Mouse (Mus musculus) mature B cell (primary cell): ENCODE results near the gene Evpl.

Source experiments
- in situ Hi-C: fragments of 300-500 bp; cut with MboI; formaldehyde crosslinking; loops from 2 replicates; pipeline ENCODE4 v1.14.3; 2019

The Evpl gene

DNA sequence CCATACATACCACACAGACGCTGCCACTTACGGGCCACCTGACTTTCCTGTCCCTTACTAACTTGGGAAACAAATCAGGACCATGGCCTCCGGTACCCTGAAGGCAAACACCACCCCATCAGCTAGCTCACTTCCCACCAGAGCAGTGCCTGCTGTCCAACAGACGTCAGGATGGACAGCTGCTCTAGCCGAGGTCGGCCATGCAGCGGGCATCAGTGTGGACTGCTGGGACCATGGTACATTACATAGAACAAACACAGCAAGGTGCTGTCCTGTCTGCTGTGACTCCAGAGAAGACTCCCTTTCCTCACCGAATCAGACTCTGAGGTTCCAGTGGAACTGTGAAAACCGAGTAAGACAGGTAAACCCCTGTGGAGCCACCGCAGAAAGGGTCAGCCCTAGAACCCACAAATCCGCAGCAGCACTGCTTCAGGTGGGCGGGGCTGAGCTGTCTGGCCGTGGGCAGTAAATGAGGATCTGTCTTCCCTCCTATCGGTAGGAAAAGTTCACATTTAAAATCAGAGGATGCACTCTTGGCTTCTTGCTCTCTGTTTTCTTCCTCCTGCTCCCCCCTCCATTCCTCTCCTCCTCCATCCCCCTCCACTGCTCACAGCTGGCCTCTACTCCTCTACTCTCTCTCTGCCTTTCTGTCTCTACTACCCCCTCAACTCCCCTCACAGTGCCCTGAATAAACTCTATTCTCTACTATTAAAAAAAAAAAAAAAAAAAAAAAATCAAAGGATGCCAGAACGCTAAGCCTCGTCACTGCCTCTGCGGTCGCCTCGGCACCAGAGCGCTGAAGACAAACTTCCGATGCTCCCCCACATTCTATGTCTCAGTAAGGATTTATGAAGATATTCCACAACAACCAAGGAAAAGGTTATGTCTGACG, 17.5 kb upstream of the Evpl start:
- in situ Hi-C loops = no loop called here

DNA sequence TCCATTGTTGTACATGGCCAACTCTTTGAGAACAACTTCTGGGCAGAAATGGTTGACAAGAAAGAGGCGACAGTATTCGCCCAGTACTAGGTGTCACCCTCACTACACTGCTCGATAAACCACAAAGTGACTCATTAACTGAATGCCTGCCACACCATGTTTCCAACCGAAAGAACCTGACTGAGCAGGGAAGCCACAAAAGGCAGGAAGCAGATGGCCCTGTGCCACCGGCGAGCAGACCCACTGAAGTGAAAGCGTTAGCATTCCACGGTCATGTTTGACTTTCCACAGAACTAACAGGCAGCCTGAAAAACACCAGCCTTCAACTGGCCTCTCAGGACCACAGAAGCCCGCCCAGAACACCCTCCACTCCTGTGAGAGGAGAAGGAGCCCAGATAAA, 16.8 kb upstream of the Evpl start:
- in situ Hi-C loops = no loop called here

DNA sequence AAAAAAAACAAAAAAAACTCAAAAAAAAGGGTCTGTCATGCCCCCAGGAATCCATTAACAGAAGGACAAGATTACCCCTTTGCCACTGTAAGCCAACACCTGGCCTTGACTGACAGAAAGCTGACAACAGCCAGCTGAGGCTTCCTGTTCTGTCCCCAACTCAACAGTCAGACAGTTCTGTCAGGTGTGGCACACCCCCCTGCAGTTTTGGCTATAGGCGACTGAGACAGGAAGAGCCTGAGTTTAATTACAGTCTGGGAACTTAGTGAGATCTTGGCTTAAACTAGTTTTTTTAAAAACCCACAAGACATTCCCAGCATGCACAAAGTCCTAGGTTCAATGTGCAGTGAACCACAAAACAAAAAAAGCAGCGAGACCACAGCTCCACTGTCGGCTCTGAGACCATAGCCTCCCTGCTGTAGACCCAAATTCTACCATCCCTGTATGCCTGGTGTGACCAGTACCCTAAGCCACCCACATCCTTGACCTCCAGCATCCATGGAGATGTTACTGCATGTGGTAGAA, 15.3 kb upstream of the Evpl start:
- in situ Hi-C loops = no loop called here

DNA sequence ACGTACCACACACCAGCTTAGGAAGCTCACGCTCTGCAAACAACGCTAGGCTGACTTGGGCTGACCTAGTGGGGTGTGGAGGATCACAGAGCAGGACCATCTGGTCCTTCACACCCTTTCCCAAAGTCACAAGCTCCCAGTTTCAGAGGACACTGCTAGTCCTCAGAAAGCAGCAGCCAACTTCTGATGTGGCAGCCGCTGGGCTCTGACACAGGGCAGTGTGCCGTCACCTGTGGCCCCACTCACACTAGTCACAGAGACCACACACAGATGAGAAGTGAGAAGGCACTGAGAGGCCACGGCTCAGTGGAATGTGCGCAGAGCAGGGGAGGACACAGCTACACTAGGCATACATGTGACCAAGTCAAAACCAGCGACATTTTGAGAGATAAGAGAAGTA, 13.0 kb upstream of the Evpl start:
- in situ Hi-C loops = no loop called here

DNA sequence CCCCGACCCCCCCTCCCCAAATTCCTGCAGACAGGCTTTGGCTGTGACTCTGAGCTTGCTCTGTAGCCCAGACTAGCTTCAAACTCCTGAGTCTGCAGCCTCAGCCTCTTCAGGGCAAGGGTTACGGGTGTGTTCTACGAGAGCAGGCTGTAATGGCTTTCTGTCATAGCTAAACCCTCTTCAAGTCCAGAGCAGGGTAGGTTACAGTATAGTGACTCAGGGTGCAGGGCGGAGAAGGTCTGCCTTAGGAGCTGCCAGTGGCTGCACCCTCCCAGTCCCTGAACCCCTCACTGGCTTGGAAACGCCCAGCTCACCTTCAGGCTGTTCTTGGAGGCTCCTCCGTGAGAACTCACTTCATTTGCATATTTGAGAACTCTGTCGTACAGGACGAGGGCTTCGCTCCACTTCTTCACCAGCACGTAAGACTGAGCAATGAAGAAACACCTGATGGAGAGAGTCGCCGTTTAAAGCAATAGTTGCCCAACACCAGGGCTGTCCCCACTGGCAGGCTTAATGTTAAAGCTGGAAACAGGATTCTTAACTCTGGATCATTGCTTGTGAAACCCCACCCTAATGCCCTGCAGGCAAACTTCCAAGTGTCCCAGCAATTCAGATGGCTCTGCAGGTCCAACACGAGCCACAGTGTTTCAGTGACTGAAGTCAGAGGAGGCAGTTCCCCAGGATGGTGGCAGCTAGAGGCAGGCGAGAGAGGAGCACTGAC, 9.8 kb upstream of the Evpl start:
- in situ Hi-C loops = no loop called here

DNA sequence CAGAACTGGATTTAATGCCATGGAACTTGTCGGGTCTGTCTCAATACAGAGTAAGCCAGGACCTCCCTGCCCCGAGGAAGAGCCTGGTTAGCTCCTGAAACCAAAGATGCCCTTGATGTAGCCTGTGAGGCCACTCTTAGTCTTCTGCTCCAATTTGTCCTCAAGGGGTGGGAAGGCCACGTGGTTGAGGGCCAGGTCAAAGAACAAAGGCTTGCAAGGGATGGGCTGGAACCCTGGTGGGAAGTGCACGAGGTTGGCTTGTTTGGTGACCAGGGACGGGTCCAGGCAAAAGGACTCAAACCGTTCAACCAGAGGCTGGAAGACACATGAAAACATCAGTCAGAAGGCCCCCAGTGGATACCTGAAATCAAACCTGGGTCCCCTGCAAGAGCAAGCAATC, 7.7 kb upstream of the Evpl start:
- in situ Hi-C loops = no loop called here

DNA sequence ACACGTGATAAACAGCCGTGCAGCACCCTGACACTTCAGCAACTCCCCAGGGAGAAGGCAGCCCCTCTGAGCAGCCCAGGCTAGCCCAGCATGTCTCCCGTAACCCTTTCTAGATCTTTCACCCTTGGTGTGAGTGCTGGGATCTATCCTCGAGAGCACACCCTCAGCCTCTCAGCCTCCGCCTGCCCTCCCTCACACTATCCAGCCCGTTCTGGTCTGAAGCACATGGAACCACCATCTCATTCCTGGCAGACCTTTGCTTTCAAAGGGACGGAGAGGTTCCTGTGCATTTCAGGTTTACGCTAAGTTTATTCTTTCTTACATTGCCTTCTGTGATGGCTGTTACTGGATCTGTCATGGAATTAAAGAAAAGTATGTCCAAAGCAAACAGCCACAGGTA, 6.7 kb upstream of the Evpl start:
- in situ Hi-C loops = no loop called here

DNA sequence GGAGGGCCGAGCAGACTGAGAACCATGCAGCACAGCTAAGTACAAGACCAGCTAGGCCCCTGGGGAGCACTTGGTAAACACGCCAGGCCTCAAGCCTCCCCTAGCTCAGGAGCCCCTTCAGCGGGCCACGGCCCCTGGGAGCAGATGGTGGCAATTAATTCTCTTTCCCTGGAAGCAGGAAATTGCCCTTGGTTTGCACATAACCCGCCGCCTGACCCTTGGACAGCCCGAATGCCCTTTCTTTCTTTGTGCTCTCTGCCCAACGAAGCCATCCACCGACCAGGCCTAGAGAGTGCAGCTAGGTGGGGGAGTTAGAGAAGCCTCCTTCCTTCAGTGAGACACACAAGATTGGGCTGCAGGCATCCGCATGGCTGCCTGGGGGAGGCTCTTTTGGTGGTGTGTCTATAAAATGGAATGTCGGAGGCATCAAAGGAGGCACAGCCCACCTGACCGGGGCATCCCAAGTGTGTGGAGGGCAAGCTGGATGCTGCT, 3.9 kb upstream of the Evpl start:
- in situ Hi-C loops = no loop called here

DNA sequence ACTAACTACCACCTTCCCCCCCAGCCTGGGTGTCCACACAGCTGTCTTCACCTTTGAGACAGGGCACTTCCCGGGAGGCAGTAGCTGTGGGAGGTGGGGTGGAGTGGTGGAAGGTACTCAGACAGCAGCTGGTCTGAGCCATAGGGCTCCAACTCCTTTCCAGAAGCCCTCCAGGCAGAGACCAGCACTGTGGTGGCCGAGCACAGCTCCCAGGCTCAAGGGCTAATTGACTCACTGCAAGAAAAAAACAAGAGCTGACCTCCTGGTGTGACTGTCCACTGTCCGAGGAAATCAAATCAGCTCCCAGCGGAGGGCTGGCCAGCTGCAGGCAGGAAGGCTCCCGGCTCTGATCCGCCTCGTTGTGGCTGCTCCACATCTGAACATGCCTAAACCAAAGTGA, 1.9 kb upstream of the Evpl start:
- in situ Hi-C loops = no loop called here

DNA sequence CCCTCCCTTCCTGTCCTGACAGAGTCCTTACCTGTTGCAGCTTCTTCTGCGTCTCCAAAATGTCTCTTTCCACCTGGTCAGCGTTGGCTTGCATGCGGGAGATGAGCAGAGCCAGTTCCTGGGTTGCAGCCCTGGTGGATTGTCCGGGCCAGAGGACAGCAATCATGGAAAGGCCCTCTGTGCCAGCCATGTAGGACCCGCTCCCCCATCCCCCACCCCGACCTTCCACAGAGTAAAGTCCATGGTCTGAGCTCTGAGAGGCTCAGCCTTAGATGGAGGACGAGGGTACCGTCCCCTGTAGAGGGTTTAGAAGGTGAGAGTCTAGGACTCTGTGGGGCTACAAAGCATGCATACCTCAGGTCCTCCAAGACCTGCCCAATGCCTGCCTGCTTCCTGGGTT, 3.0 kb downstream of the Evpl start:
- in situ Hi-C loops = no loop called here

DNA sequence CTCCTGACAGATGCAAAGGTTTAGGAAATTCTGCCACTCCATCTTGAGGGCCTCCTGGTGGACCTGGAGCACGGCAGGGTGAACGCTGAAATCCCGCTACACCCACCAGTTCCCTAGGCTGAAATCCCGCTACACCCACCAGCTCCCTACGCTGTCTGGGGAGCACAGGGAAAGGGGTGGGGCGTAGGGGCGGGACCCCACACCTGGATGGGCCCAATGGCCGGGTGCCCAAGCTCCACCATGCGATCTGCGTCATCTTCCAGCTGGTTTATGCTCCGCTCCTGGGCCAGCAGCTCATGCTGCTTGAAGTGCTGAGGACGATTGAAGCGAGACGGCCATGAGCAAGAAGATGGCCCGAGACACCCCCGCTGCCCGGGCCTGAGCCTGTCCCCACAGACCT, 5.5 kb downstream of the Evpl start:
- in situ Hi-C loops = no loop called here

DNA sequence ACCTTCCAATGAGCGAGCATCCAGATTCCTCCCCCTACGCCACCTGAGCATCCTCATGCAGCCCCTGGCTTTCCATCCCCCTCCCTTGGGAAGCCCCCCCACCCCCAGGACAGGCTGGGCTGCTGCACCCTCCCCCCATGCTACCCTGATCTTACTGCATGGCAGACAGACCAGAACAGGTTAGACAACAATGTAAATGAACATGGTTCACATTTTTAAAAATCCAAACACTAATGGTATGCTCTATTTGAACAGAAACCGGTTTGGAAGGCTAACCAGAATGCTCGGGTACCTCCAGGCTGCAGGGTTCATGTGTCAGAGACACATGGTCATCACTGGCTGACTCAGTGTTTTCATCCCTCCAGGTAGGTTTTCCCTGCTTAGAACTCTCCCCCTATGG, 9.2 kb downstream of the Evpl start:
- in situ Hi-C loops = loop anchor here (10.0 kb wide), 1 partner anchor 226 kb away; no protein-coding TSS in a partner anchor

DNA sequence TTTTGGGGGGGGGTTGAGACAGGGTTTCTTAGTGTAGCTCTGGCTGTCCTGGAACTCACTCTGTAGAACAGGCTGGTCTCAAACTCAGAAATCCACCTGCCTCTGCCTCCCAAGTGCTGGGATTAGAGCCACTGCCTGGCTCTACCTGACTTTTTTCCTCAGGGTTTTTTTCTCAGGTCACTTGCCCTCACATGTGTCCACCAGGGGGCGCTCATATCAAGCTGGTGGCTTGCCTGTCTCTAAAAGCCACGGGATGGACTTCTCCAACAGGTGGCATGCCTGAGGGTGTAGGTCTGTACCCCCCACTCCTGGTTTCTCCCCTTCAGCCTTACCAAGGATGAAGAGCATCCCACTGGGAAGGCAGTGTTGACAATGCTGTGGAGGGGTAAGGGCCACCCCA, 11.5 kb downstream of the Evpl start:
- in situ Hi-C loops = loop anchor here (10.0 kb wide), 1 partner anchor 228 kb away; no protein-coding TSS in a partner anchor

DNA sequence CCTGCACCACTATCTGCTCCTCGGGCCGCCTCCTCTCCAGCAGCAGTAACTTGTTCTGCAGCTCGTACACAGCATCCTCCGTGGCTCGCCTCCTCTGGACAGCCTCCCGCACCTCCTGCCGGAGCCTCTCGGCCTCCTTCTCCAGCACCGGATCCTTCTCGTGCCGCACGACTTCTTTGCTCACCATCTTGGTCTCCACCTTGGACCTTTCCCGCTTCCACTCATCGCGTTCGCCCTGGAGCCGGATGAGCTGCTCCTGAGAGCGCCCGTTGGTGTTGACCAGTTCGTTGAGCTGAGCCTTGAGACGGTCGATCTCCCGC, 15.2 kb downstream of the Evpl start:
- in situ Hi-C loops = loop anchor here (10.0 kb wide), 1 partner anchor 232 kb away; no protein-coding TSS in a partner anchor

DNA sequence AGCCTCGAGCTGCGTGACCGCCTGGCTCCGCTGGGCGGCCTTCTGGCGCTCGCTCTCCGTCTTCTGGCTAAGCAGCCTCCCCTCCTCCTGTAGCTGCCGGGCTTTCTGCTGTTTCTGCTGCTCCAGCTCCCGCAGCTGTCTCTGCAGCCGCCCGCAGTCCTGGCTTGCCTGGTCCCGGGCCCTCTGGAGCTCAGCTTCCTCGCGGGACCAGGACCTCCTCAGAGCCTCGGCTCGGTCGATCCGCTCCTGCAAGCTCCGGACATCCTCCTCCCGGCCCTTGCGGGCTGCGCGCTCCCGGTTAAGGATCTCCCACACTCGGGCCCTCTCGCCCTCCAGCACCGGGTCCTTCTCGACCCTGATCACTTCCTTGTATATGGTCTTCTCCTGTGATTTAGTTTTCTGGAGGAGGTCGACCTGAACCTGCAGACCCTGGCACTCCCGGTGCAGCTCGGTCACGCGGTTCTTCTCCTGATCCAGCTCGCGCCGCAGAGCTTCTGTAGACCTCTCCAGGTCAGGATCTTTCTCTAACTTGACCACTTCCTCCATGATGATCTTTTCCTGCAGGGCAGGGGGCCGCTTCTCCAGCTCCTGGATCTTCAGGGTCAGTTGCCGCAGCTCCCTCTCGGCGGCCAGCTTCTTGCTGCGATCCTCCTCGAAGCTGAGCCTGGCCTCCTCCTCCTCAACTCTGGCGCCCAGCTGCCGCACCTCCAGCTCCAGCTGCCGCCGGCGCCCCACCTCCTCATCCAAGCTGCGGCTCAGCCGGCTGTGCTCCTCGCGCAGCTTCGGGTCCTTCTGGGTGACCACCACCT, 15.7 kb downstream of the Evpl start:
- in situ Hi-C loops = loop anchor here (10.0 kb wide), 1 partner anchor 233 kb away; no protein-coding TSS in a partner anchor

DNA sequence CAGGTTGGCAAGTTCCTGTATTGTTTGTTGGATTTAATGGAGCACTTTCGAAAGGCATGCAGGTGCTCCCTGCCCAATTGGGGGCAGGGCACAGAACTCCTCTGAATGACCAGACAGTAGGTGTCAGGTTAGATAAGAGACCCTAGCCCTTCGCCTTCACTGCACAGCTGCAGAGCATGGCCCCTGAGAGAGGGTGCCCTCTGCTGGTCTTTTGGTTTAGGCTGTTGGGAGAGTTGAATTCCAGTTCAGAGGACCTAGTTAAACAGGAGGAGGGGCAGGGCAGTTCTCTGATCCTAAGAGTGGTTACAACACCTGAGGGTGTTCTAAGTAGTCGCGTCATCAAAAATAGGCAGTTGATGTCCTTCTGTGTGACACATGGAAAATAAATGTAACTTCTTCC, 18.0 kb downstream of the Evpl start:
- in situ Hi-C loops = loop anchor here (10.0 kb wide), 1 partner anchor 235 kb away; no protein-coding TSS in a partner anchor

DNA sequence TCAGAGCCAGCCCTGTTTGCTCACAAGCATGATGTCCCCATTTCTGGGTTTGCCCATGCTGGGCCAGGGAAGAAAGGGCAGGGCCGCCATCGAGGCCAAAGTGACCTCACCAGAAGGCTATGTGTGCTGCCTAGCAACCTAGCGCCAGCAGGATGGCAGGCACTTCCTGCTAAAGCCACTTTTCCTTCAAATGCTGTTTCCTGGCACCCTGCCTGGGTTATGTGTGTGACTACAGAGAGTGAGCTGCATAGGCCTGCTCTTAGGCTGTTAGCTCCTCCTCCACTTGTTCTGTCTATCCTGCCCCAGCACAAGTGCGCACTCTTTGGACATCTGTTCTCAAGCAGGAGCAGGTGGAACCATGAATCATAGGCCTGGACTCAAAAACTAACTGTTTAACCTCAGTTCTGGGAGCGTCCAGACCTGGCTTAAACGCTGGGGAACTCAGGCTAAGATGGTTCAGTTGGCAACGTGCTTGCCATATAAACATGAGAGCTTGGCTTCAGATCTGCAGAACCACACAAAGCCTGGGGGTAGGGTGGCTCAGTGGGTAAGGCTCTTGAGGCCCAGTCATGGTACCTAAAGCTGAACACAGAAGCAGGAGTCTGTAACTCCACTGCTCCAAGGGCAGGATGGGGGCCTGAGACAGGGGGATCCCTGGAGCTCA, 19.0 kb downstream of the Evpl start:
- in situ Hi-C loops = no loop called here

DNA sequence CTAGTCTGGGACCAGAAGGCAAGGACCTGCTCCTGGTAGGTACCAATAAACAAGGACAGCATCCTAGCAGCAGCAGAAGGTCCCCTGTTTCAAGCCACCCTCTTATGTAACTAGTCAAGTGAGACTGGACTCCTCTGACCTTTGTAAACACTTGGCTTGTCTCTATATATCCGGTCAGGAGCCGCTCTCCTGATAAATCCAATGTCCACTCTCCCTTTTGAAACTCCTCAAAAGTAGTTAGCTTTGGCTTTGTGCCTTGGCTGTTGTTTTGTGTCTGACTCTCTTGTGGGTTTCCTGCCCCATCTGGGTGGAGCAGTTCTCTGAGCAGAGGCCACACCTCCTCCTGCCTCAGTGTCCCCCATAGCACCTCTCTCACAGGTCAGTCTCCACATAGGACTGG, 19.6 kb downstream of the Evpl start:
- in situ Hi-C loops = no loop called here

DNA sequence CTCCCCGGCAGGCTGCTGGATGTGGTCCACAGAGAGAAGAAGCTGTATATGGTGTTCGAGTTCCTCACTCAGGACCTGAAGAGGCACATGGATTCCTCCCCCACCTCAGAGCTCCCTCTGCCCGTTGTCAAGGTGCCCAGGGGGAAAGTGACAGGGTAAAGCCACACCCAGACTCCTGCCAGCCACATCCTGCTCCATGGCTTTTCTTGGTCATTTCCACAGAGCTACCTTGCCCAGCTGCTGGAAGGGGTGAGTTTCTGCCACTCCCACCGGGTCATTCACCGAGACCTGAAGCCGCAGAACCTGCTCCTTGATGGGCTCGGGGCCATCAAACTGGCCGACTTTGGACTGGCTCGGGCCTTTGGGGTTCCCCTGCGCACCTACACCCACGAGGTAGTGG, 21.3 kb downstream of the Evpl start:
- in situ Hi-C loops = no loop called here

DNA sequence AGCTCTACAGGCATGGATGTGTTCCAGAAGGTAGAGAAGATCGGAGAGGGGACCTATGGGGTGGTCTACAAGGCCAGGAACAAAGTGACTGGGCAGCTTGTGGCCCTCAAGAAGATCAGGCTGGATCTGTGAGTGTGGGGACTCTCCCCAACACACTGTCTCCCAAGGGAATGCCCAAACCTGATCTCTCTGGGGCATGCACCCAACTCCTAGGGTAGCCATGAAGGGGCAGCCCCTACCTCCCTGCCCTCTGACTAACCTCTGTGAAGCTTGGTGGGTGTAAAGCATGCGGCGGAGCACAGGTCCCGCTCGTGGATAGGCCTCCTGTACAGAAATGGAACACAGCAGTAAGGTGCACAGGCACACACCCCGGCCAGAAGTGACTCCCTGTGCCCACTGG, 21.9 kb downstream of the Evpl start:
- in situ Hi-C loops = no loop called here

DNA sequence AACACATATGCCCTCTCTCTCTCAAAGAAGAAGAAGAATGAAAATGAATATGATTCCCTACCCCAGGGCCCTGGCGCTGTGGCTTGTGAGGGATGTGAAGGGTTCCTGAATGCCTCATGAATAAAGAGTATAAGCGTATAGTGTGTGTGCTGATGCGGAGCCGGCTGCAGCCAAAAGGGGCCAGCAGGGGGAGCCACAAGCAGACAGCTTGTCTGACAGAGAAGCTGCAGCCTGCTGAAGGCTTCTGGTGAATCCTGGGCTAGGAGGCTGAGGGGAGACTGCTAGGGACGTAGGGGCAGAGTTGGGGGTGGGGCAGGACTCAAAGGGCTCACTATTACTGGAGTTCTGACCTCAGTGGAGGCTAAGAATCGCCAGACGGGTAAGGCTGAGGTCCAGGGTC, 22.7 kb downstream of the Evpl start:
- in situ Hi-C loops = no loop called here
